Mouse (Mus musculus) cerebellum, adult 11 months (tissue): ENCODE results near the gene Esp15.
"Not testable (repeated sequence)": the region's sequence is repeated elsewhere in the genome, so short reads cannot be mapped to it uniquely, and the experiment has no call there.

ENCODE experiments used
- DNase-seq: peaks from one replicate; pipeline ENCODE4 v3.0.0; 2022

Gene Esp15

GRCm38 (mm10) chr17:39640654-39641053 lies at the start of gene Esp15:
TSS of gene Esp15 (plus strand) at chr17:39640954.
- DNase-seq = not testable (repeated sequence)

DNA sequence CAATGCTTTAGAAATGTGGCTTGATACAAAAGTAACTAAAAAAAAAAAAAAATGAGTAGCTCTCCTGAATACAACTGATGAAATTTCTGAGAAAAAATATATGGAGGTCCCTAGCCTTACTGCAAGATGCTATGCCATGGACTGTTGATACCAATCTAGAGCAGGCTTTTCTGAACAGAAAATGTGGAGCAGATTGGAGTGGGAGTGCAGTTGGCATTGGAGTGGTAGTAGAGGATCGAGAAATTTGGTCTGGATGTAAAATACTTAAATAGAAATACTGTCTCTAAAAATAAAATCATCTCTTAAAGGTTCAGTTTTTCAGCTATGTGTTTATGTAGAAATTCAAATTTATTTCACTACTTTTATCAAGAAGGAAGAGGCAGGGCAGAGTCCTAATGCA lies 49.2 kb upstream of the Esp15 start:
- DNase-seq = no peak
